Mouse (Mus musculus) cerebral cortex, adult 2 months (tissue): Measurements from ENCODE around the gene Sorbs2.

Experiments
- WGBS: fragments of 180-500 bp; shearing (Covaris S2); methylation state at CpG from one replicate; pipeline ENCODE4 v1.1.7; 2018; 5-methylcytosine and 5-hydroxymethylcytosine counted together

The Sorbs2 gene

DNA sequence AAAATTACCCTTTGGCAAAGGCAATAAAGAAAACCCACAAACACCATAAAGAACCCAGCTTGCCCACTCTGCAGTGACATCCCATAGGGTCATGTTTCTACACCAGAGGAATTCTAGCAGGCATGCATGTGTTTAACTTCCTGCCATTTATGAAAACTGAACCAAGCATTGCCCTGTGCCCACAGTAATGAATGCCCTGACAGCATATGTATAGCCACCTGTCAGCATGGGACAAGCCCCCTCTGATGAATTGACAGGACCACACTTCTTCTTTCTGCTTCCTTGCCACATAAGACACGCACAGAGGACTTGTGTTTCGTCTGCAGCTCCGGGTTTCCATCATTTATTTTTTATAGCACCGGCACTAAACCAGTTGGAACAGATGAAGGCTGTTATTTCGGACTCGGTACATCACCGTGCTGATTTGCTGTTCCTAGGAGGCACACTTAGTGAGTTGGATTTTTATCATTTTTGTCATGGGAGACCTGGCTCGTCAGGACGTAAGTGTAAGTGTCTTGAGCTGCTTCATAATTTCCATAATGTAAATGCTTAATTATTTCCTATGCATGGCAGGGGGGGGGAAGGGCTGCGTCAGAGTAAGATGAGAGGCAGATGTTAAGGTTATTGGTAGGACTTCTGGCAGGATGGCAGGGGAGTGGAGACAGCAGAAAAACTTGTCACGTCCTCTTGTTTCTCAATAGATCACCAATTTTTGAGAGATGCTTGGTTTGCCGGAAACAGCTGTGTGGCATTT lies 180.5 kb downstream of the Sorbs2 start:
- WGBS = 37% methylated on average over 12 of the region's 12 CpGs

DNA sequence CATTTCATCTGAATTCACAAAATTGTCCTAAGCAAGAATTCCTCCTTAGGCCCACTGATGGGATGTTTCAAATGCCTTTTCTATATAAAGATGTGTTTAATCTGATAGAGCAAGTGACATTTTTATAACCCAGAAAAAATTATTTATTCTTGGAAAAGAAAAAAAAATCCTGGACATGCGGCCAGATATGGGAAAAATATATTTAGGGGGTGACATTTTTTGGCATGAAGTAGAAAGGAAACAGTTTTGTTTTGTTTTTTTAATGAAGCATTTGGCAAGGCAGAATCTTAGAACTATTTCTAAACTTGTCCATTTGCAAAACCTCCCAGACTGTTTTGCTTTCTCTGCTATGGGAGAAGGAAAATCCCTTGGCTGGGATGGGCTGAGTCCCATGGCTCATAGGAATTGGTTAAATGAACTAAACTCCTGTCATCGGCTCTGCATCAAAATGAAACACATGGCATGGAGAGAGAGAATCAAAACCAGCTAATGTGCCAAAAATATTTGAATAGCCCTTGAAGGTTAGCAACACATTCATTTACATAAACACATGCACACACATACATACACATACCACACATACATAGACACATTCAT lies 182.1 kb downstream of the Sorbs2 start:
- 35% methylated on average over 2 of the region's 2 CpGs for WGBS

DNA sequence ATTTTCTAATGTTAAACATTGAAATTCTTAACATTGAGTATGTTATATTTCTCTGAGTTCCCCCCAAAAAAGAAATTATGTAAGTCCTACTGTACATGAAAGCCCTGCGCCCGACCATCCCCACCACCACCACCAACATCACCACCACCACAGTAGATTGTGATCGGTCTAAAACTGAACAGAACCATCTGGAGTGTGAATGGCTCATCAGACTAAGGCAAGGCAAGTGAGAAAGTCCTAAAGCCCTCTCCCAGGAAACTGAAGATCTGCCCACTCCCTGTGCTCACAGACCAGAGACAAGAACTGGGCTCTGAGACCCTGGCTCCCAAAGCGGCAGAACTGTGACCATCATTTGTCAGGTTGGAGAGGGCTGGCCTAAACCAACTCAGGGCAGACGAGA lies 192.5 kb downstream of the Sorbs2 start:
- 58% methylated on average over 5 of the region's 5 CpGs for WGBS

DNA sequence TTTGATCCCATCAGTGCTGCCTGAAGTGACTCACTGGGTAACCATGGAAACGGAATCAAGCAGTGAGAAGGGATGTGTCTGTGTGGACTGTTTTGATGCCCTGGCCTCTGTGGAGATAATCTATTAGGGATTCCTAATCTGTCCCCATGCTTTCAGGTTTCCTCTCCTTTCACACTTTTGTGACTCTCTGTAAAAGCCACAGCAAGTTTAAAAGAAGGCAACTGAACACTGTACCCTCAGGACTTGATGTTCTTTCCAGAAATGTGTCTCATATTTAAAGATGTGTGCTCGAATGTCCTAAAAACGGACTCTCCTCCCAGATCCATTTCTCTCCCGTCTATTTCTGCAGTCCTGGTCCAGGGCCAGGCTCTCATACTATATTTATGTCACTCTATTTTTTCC lies 196.1 kb downstream of the Sorbs2 start:
- WGBS = 37% methylated on average over 4 of the region's 4 CpGs

DNA sequence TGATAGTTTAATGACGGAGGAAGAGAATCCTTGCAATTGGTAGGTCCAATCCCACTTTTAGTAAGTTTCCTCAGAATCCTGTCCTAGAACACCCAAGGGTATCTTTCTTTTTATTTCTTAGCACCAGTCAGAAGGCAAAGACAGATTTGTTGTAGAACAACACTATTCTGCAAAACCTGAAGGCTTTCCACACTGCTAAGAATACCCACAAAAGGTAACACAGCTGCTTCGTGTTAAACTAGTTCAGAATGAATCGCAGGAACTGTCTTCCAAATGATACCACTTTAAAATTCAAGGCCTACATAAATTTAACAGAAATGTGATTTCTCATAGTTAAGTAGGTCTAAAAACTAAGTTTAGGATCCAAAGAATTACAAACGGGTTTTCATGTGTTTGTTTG lies 201.5 kb downstream of the Sorbs2 start:
- WGBS = 47% methylated on average over 4 of the region's 4 CpGs

DNA sequence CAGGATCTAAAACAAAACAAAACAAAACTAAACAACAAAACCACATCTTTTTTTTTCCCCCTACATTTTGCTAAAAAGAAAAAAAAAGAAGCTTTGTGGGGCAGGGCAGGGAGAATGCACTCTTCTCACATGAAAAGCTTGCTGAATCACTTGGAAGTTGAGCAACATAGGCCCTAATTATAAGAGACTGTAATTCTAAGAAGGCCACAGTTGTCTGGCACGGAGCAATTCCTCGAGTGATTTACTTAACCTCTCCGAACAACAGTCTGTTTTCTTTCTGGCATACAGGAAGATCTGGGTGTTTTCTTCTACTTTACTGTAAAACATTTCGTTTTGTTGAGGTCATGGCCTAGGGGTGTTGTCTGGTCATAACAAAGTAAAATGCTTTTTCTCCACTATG lies 202.1 kb downstream of the Sorbs2 start:
- WGBS = 45% methylated on average over 4 of the region's 4 CpGs

DNA sequence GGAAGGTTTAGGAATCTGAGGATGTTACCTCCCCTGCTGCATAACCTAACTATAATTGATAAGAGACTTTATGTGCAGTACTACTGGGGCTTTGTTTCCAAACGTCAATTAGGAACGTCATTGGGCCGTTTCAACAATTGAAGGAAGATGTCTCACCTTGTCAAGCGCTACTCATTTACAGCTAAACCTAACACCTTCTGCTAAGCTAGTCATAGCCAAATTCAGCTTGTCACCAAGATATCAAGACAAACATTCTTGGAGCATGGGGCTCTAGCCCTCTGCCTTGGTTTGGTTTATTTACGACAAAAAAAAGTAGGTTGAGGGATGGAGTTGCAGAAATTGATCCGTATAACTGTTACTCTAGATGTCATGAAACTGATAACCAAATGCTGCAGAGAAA lies 205.0 kb downstream of the Sorbs2 start:
- WGBS = 77% methylated on average over 6 of the region's 6 CpGs

DNA sequence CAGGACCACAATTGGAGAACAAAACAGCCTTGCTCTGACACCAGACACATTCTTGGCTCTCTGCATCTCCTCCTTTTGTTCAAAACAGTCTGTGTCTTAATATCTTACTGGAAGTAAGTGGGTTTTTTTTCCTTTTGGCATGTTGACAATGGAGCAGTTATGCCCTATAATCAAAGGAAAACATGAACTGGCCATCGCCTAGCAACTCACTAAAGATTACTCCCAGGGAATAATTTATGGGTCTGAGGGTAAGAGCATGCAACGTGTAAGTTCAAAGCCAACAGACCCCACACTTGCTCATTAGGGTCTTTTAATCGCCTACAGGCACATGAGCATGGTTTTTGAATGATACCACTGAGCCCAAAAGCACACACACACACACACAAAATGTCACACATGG lies 207.2 kb downstream of the Sorbs2 start:
- 40% methylated on average over 3 of the region's 3 CpGs for WGBS

DNA sequence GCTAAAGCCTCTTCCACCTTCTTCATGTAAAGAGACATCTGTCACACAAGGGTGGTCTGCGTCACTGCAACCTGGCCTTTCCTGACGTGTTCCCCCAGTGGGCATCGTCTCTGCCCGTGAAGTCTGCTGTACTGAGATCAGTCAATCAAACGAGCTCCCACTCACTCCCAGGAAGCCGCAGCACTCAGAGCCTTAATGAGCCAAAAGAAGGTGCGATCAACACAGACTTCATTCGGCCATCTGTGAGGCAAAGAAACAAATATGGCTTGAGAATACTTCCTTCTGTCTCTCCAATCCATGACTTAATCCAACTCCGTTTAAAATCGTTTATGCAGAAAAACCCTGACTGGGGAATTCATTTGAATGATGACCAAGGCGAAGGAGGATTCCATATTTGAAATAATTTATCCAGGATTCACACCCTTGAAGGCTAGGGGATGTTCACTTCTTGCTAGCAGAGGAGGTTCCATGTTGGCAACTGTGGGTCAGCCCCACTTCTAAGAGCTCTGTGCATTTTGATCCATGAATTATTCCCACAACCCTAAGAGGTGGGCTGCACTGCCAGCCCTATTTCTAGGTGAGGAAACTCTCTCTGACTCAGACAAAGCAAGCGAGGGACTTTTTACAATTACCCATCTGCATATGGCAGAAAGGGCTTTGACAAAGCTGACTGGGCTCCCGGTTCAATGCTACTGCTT lies 207.9 kb downstream of the Sorbs2 start:
- WGBS = 39% methylated on average over 13 of the region's 13 CpGs

DNA sequence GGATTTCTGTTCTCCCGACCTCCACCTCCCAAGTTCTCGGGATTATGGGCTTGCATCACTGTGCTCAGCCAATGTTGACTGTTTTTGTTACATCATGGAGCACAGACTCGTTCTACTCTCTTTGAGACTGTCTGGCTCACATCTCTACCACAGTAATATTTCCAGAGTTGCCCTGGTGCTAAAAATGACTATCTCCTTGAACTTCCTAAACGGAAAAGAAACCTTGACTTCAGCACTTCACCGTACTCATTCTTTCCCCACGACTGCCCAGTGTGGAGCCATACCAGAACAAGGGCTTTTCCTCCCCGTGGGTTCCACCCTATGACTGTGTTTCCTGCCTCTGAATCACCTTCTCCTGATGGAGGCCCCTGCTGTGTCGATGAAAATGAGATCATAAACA lies 212.2 kb downstream of the Sorbs2 start:
- WGBS = 56% methylated on average over 8 of the region's 8 CpGs

DNA sequence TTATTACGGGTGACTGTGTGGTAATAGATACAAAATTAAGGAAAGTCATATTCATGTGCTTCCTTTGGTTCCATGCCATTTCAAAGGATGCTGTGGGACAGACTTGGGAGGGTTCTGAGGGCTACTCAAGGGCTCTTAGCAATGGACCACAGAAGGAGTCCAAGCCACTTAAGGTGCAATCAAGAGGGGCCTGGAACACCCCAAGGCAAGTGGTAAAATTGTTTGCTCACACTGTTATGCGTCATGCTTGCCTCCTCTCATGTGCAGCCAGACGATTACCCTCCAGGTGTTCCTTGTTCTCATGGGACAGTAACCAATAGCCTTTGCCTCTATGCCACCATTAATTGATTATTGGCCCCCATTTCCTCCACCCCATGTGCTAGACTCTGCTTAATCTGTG lies 216.6 kb downstream of the Sorbs2 start:
- WGBS = 78% methylated on average over 3 of the region's 3 CpGs

DNA sequence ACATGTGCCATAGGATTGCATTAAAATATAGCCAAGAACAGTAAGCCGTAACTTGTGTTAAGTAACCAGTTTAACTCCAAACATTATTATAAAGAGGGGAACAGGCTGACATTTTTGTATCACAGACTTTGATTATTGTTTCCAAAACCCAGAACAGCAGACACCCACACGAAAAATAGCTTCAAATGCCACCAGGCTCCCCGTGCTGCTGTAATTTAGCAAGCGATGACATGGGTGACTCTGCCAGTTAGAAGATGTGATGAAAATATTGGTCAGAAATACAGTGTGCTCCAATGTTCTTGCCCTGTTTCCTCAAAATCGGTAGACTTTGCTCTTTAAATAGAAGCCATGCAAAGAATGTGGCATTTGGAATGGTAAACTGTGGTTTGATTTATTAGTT lies 217.7 kb downstream of the Sorbs2 start:
- WGBS = 61% methylated on average over 5 of the region's 5 CpGs

DNA sequence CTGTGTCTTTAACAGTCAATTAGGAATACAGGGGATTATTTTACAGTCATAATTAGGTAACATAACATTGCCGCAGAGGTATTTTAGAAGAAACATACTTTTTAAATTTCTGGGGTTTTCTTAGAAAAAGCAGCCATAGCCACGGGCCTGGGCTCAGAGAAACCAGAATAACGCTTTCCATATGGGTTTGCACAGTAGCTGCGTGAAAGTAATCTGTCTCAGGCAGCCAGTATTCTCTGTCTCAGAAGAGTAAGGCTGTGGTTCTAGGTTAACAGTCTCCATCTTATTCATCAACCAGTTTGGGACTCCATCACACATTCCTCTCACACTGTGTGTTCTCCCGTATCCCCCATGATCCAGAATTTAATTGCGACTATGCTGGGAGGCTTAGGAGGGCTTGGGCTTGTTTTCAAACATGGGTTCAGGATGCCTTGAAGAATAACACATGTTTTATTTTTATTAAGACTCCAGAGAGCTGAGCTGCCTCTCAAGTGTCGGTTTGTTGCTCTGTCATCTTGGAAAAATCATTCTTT lies 222.3 kb downstream of the Sorbs2 start:
- WGBS = 52% methylated on average over 7 of the region's 7 CpGs

DNA sequence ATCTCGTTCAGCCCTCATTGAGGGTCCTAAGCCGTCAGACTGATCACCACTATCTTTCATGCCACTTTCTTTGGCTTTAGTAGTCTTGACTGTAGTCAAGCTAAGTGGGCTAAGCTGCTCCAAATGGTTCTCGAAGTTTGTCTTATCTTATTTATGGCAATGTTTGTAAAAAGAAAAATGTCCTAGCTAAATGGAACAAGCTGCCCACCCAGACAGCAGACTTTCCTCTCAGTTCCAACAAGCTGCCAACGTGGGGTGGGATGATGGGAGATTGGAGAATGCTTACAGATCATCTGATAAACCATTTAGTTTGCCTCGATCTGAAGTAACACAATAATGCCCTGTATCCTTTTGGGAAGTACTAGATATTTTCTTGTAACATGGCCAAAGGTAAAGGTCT lies 223.2 kb downstream of the Sorbs2 start:
- 59% methylated on average over 5 of the region's 5 CpGs for WGBS

DNA sequence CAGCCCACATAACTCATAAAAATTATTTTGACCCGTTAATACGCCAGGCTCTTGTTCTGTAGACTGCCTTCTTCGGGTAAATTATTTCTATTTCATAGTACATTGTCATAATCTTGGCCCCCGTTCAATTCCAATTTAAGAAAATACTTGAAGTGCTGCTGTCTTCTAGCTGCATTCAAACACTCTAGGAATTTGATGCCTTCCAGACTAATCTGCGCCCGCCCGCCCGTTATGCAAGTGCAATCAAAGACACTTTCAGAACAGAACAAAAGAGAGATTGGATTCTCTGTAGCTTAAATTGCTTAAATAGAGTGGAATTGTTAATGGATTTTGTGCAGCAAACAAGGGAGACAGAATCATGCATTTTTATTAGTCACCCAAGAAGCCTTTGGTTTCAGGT lies 226.5 kb downstream of the Sorbs2 start:
- WGBS = 58% methylated on average over 8 of the region's 8 CpGs

DNA sequence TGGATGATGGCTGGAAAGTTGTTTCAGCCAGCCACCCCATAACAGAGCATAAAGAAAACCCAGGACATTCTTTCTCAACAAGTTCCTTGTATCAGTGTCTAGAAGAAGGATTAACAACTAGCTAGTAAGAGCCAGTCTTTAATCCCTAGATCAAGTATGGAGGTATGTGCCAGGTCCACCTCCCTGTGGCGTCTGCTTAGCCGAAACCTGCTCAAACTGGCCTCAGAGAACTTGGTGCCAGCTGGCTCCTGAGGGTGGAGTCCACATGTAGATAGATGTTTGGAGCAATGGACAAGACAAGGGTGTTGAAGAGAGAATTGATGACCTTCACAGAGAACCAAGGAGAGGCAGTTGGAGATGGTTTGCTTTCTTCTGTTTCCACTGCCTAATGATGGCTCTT lies 229.7 kb downstream of the Sorbs2 start:
- 87% methylated on average over 2 of the region's 2 CpGs for WGBS

DNA sequence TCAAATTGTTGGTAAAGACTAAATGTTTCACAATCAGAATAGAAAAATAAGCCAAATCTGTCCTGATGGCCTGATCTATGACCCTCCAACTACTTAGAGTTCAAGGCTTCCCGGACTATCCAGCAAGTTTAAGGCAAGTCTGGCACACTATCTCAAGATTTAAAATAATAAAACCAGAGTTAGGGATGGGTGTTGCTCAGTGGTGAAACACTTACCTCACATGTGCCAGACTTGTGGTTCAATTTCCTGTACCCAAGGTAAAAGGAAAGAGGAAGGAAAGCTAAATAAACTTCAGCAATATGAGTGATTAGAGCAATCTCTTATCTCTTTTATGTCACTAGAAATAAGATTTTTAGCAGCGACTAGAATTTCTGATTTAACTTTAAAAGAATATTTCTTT lies 235.7 kb downstream of the Sorbs2 start:
- 93% methylated on average over 2 of the region's 2 CpGs for WGBS

DNA sequence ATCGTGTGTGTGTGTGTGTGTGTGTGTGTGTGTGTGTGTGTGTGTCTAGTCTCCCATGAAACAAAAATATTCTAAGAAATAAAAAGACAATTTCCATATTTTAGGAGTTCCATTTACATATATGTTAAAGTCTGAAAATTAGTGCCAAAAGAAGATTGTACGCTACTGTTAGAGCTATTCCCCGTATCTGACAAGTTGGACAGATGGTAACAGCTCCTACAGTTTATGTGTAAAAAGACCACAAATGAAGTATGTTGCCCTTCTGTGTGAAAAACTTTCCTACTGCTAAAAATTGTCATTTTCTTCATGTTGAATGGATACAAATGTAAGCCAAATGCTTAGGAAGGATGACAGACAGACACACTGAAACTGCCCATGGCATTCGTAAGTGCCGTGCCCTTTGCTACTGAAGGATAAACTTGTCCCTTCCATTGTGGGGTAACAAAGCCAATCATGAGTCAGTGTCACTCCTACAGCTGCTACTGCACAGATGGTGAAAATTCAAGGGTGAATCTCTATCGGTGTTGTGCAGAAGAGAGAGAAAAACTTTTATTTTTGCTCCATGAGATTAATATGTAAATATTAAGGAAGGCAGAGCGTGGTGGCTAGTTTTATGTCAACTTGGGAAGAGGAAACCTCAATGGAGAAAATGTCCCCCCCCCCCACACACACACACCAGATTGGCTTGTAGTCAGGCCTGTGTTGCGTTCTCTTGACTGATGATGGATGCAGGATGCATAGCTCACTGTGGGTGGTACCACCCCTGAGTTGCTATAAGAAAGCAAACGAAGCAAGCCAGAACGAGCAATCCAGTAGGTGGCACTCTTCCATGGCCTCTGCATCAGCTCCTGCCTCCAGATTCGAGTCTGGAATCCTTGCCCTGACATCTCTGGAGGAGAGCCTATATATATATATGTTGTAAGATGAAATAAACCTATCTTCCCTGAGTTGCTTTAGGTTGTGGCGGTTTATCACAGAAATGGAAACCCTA lies 244.2 kb downstream of the Sorbs2 start:
- WGBS = 51% methylated on average over 12 of the region's 12 CpGs

DNA sequence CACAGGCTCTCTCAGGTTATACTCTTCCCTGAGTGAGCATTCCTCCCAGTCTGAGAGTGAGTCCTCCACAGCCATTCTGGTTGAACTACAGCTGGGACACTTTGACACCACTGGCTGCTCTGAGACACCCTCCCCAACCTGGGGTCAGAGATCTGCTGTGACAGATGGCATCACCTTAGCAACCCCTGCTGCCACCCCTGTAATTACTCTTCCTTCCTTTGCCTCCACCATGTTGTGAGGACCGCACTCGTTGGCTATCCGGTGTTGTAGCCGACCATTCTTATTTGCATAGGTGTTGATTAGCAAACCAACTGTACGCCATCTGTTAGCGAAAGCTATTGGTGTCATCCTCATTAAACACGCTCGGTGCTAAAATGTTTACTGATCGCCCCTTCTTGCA lies 247.9 kb downstream of the Sorbs2 start:
- 78% methylated on average over 9 of the region's 9 CpGs for WGBS

DNA sequence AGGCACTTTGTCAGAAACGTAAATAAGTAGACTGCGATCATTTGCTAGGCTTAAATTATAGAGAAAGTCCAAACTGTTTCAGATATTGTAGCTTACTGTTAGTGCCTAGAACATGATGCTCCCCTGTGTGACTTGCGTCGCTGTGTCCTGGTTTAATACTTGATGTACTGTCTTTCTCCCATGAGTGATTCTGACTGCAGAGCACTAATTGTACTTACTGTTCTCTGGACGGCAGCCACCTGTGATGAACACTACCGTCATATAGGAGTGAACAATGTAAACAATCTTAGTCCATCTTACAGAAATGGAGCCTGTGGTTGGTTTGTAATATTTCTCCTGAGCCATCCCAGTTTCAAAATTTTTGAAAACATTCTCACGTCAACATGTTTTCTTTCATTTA lies 248.4 kb downstream of the Sorbs2 start:
- WGBS = 70% methylated on average over 7 of the region's 7 CpGs

DNA sequence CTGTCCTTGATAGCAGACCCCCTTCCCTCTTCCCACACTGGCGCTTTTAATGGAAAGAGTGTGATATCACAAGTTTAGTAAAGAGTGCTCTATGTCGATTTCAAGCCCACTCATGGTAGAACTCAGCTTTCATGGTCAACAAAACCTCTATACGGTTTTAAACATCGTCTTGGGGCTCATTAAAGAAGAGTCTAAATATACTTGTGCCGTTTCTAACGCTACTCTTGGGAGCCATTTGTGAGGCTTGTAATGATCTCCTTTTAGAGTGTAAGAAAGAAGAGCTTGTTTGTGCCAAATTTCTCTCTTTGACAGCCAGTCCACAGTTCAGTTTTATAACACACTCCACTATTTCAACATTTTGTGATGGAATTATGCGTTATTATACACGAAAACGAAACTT lies 253.0 kb downstream of the Sorbs2 start:
- WGBS = 47% methylated on average over 9 of the region's 9 CpGs

DNA sequence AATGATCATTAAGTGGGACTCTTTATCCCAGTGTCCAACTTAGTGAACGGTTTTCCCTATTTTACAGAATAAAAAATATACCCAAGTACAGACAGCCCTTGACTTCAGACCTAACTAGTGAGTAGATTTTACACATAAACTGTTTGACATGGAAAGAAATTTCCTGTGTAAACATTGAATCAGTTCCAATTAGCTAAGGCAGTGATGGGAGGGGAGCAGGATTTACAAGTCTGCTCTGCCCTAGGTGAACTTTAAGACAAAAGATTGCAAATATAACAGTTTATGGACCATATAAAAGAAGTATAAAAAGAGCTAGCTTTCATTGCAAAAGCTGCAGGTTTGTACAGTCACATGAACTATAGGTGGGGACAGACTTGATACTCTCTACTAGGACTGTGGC lies 253.5 kb downstream of the Sorbs2 start:
- WGBS = 74% methylated on average over 1 of the region's 1 CpGs
